Mouse (Mus musculus): ENCODE data around the gene Plxdc1. TPM values are rescaled to one million over a fixed set of nuclear protein-coding genes. Genes with fewer than 3 reads are reported as not detected.

Plxdc1 gene
- polyA plus RNA-seq, 1 experiment from 2014 or later = not detected

DNA sequence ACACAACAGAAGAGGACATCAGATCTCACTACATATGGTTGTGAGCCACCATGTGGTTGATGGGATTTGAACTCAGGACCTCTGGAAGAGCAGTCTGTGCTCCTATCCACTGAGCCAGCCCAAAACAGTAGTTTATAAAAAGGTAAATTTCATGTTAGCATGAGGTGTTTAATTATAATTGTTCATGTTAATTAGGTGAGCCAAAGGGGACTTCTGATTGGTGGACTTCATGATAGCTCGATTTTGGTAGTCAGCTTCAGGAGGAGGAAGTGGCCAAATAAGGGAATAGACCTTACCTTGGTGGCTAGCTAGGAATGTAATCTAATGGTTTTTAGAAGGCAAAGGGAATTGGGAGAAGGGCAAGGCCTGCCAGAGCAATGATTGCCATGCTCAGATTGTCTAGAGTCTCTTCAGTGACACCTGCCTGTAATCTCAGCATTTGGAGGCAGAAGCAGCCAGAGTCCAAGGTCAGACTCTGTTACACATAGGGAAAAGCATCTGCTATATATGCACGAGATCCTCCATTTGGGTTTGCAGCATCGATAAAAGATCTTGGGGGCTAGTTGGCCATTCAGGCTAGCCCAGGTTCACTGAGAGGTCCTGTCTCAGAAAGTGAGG lies 88.6 kb downstream of the Plxdc1 start:
- Histone ChIP-seq H3K27me3 (ENCODE audit: control insufficient read depth, insufficient read depth, low read length) (no peaks in the 10 kb centered on the region), H3K27ac (ENCODE audit: low read depth, low read length) (no peak overlapping the region), H3K4me3 (ENCODE audit: low read depth, low read length) (no peak overlapping the region), H3K4me1 (ENCODE audit: control insufficient read depth, insufficient read depth, low read length) (no peaks in the 10 kb centered on the region), H3K9ac (ENCODE audit: low read depth, low read length) (no peak overlapping the region; the same call in 1 of the 2 replicates), H3K9me3 (replicated peaks; ENCODE audit: control insufficient read depth, low read length) (no peaks in the 10 kb centered on the region), H3K36me3 (ENCODE audit: control insufficient read depth, insufficient read depth, low read length) (no peaks in the 10 kb centered on the region), H3K4me2 (no peak overlapping the region)
- ATAC-seq (replicated peaks; ENCODE audit: insufficient number of reproducible peaks, low FRiP score, low TSS enrichment) = no peak
- 72% methylated on average over 3 of the region's 3 CpGs for WGBS (ENCODE audit: insufficient replicate concordance)

DNA sequence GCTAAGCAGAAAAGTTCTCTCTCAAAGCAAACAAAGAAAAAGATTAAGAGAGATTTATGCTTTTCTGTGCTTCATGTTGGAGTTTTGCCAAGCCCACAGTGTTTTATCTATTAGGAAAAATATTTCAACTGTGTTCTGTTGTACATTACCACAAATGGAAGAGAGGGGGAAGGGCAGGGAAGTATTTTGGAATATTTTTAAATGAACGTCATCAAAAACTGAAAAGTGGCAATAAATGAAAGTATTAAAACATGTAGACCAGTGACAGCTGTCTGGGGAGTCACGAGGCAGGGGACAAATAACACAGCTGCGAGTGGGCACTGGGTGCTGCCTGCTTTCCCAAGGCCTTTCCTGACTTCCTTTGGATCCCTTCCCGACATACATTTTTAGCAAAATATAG lies 89.6 kb downstream of the Plxdc1 start:
- Histone ChIP-seq H3K4me3 (ENCODE audit: low read depth, low read length) (no peak overlapping the region), H3K9me3 (replicated peaks; ENCODE audit: control insufficient read depth, low read length) (no peaks in the 10 kb centered on the region), H3K9ac (ENCODE audit: low read depth, low read length) (no peak overlapping the region), H3K36me3 (ENCODE audit: control insufficient read depth, insufficient read depth, low read length) (no peaks in the 10 kb centered on the region), H3K4me2 (no peak overlapping the region), H3K4me1 (ENCODE audit: control insufficient read depth, insufficient read depth, low read length) (no peaks in the 10 kb centered on the region), H3K27me3 (ENCODE audit: control insufficient read depth, insufficient read depth, low read length) (no peaks in the 10 kb centered on the region), H3K27ac (ENCODE audit: low read depth, low read length) (no peak overlapping the region)
- 72% methylated on average over 4 of the region's 4 CpGs for WGBS (ENCODE audit: insufficient replicate concordance)
- no peak for ATAC-seq (replicated peaks; ENCODE audit: insufficient number of reproducible peaks, low FRiP score, low TSS enrichment)

GRCm38 (mm10) chr11:97891821-97892220 lies 94.4 kb downstream of the Plxdc1 start:
- Histone ChIP-seq H3K9ac (ENCODE audit: low read depth, low read length) (no peak overlapping the region), H3K27me3 (ENCODE audit: control insufficient read depth, insufficient read depth, low read length) (no peaks in the 10 kb centered on the region), H3K36me3 (ENCODE audit: control insufficient read depth, insufficient read depth, low read length) (no peaks in the 10 kb centered on the region), H3K4me2 (no peak overlapping the region), H3K4me1 (ENCODE audit: control insufficient read depth, insufficient read depth, low read length) (no peaks in the 10 kb centered on the region), H3K9me3 (replicated peaks; ENCODE audit: control insufficient read depth, low read length) (no peaks in the 10 kb centered on the region), H3K4me3 (ENCODE audit: low read depth, low read length) (no peak overlapping the region), H3K27ac (ENCODE audit: low read depth, low read length) (no peak overlapping the region)
- 71% methylated on average over 5 of the region's 5 CpGs for WGBS (ENCODE audit: insufficient replicate concordance)
- no peak for ATAC-seq (replicated peaks; ENCODE audit: insufficient number of reproducible peaks, low FRiP score, low TSS enrichment)

DNA sequence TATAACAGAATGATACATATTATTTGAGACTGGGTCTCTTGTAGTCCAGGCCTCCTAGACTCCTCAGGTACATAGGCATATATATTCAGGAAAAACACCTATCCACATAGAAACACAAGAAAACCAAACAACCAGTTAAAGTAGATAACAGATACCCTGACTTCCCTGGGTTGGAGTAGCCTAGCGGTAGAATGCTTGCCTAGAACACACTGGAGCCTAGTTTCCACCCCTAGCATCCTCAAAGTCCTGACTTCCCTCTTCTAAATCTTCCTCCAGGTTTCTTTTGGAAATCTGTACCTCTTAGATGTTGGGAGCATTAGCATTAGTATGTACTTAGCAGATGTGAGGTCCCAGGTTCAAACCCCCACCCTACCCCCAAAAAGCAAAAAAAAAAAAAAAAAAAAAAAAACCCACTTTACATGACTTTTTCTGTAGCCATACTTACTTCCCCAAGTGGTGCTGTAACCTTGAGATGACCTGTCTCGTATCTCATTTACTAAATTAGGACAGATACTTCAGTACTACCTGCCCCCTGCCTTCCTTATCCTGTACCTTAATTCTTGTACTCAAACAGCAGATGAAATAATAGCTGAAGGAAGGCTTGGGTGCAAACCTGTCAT lies 100.8 kb downstream of the Plxdc1 start:
- WGBS (ENCODE audit: insufficient replicate concordance) = 89% methylated on average over 2 of the region's 2 CpGs
- Histone ChIP-seq H3K4me3 (ENCODE audit: low read depth, low read length) (peak overlapping the region; percentile 61; the same call in 1 of the 2 replicates), H3K27ac (ENCODE audit: low read depth, low read length) (no peak overlapping the region), H3K9me3 (replicated peaks; ENCODE audit: control insufficient read depth, low read length) (no peaks in the 10 kb centered on the region), H3K4me2 (no peak overlapping the region; the same call in 1 of the 2 replicates), H3K27me3 (ENCODE audit: control insufficient read depth, insufficient read depth, low read length) (no peaks in the 10 kb centered on the region), H3K4me1 (ENCODE audit: control insufficient read depth, insufficient read depth, low read length) (no peaks in the 10 kb centered on the region), H3K9ac (ENCODE audit: low read depth, low read length) (no peak overlapping the region), H3K36me3 (ENCODE audit: control insufficient read depth, insufficient read depth, low read length) (no peaks in the 10 kb centered on the region)
- no peak for ATAC-seq (replicated peaks; ENCODE audit: insufficient number of reproducible peaks, low FRiP score, low TSS enrichment)

- H3K9ac ChIP-seq (ENCODE audit: low read depth, low read length) = peak overlapping the region; percentile 65; the same call in 1 of the 2 replicates
- WGBS (ENCODE audit: insufficient replicate concordance) = 22% methylated on average over 7 of the region's 7 CpGs
- H3K4me1 ChIP-seq (ENCODE audit: control insufficient read depth, insufficient read depth, low read length) = no peaks in the 10 kb centered on the region
- no peaks in the 10 kb centered on the region for H3K27me3 ChIP-seq (ENCODE audit: control insufficient read depth, insufficient read depth, low read length)
- H3K4me2 ChIP-seq = peak overlapping the region; percentile 61
- ATAC-seq (replicated peaks; ENCODE audit: insufficient number of reproducible peaks, low FRiP score, low TSS enrichment) = no peak
- peak overlapping the region; percentile 61 for H3K4me3 ChIP-seq (ENCODE audit: low read depth, low read length)
- peak overlapping the region; percentile 80 for H3K27ac ChIP-seq (ENCODE audit: low read depth, low read length)
- H3K36me3 ChIP-seq (ENCODE audit: control insufficient read depth, insufficient read depth, low read length) = no peaks in the 10 kb centered on the region
- no peaks in the 10 kb centered on the region for H3K9me3 ChIP-seq (replicated peaks; ENCODE audit: control insufficient read depth, low read length)
Measured at GRCm38 (mm10) chr11:97884601-97885185, 101.6 kb downstream of the Plxdc1 start.

DNA sequence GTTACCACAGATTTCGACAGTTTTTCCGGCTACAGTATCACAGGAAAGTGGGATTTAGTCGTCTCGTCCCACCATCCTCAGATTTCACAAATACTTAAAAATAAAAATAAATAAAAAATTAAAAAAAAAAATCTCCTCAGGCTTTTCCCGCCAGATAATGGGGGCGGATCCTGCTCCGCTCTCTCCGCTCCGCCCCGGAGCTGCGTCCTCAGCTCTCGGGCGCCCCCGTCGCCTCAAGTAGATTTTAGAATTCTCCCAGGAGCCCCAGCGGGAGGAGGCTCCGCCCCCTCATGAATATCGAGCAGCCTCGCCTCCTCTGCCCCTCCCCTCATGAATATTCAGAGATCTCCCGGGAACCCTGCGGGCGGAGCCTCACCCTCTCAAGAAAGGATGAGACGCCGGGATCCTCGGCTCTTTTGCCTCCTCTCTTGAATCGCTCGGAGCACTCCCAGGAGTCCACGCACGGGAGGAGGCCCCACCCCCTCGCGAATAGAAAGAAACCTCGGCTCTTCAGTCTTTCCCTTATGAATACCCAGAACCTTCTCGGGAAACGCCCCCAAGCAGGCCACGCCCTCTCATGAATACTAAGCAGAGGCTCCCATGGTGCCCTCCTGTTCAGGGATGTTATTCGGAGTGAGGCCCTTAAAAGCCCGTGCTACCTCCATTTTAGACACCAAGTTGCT lies 102.2 kb downstream of the Plxdc1 start, which contains the start of gene Fbxo47:
Gene Fbxo47 (minus strand): TSS at position 237 of the 683 bp plus-strand sequence.
- peak within 1 kb of the TSS; percentile 70 for H3K9ac ChIP-seq (ENCODE audit: low read depth, low read length)
- H3K27ac ChIP-seq (ENCODE audit: low read depth, low read length) = peak within 1 kb of the TSS; percentile 85
- H3K9me3 ChIP-seq (replicated peaks; ENCODE audit: control insufficient read depth, low read length) = no peaks in the 10 kb centered on the region
- no peaks in the 10 kb centered on the region for H3K36me3 ChIP-seq (ENCODE audit: control insufficient read depth, insufficient read depth, low read length)
- under 1% methylated on average over 37 of the region's 37 CpGs for WGBS (ENCODE audit: insufficient replicate concordance)
- no peaks in the 10 kb centered on the region for H3K4me1 ChIP-seq (ENCODE audit: control insufficient read depth, insufficient read depth, low read length)
- ATAC-seq (replicated peaks; ENCODE audit: insufficient number of reproducible peaks, low FRiP score, low TSS enrichment) = peak; percentile 95
- no peaks in the 10 kb centered on the region for H3K27me3 ChIP-seq (ENCODE audit: control insufficient read depth, insufficient read depth, low read length)
- H3K4me2 ChIP-seq = peak within 1 kb of the TSS; percentile 61
- peak within 1 kb of the TSS; percentile 61 for H3K4me3 ChIP-seq (ENCODE audit: low read depth, low read length)

- WGBS (ENCODE audit: insufficient replicate concordance) = 6% methylated on average over 26 of the region's 26 CpGs
- peak; percentile 72 for ATAC-seq (replicated peaks; ENCODE audit: insufficient number of reproducible peaks, low FRiP score, low TSS enrichment)
Measured at GRCm38 (mm10) chr11:97883542-97883917, 102.7 kb downstream of the Plxdc1 start.

DNA sequence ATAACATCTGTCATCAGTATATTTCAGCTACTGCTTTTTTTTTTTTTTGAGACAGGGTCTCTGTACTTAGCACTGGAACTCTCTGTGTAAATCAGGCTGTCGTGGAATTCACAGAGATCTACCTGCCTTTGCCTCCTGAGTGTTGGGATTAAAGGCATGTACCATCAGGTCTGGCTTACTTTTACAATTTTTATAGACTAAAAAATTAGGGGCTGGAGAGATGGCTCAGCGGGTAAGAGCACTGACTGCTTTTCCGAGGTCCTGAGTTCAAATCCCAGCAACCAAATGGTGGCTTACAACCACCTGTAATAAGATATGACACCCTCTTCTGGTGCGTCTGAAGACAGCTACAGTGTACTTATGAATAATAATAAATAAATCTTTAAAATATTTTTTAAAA lies 105.9 kb downstream of the Plxdc1 start:
- no peak overlapping the region for H3K4me2 ChIP-seq
- WGBS (ENCODE audit: insufficient replicate concordance) = 89% methylated on average over 4 of the region's 4 CpGs
- no peak overlapping the region for H3K9ac ChIP-seq (ENCODE audit: low read depth, low read length)
- no peaks in the 10 kb centered on the region for H3K27me3 ChIP-seq (ENCODE audit: control insufficient read depth, insufficient read depth, low read length)
- no peak overlapping the region for H3K27ac ChIP-seq (ENCODE audit: low read depth, low read length)
- H3K4me1 ChIP-seq (ENCODE audit: control insufficient read depth, insufficient read depth, low read length) = no peaks in the 10 kb centered on the region
- no peak overlapping the region for H3K4me3 ChIP-seq (ENCODE audit: low read depth, low read length)
- H3K36me3 ChIP-seq (ENCODE audit: control insufficient read depth, insufficient read depth, low read length) = no peaks in the 10 kb centered on the region
- H3K9me3 ChIP-seq (replicated peaks; ENCODE audit: control insufficient read depth, low read length) = no peaks in the 10 kb centered on the region
- ATAC-seq (replicated peaks; ENCODE audit: insufficient number of reproducible peaks, low FRiP score, low TSS enrichment) = no peak

More at GRCm38 (mm10) chr11:97883542-97883917, 102.7 kb downstream of the Plxdc1 start:
- no peaks in the 10 kb centered on the region for H3K27me3 ChIP-seq (ENCODE audit: control insufficient read depth, insufficient read depth, low read length)
- H3K9ac ChIP-seq (ENCODE audit: low read depth, low read length) = peak overlapping the region; percentile 70
- no peaks in the 10 kb centered on the region for H3K36me3 ChIP-seq (ENCODE audit: control insufficient read depth, insufficient read depth, low read length)
- peak overlapping the region; percentile 61 for H3K4me3 ChIP-seq (ENCODE audit: low read depth, low read length)
- H3K4me2 ChIP-seq = peak overlapping the region; percentile 61
- no peaks in the 10 kb centered on the region for H3K9me3 ChIP-seq (replicated peaks; ENCODE audit: control insufficient read depth, low read length)
- H3K4me1 ChIP-seq (ENCODE audit: control insufficient read depth, insufficient read depth, low read length) = no peaks in the 10 kb centered on the region
- H3K27ac ChIP-seq (ENCODE audit: low read depth, low read length) = peak overlapping the region; percentile 85

Measured in heart, embryonic 11.5 days (tissue).